Mouse (Mus musculus) embryonic fibroblast, embryonic 13.5 days (primary cell): Measurements from ENCODE around the gene Ank3.

Experiments used
- CTCF ChIP-seq: IDR thresholded peaks from 2 replicates; pipeline ENCODE4 v1.5.1; 2011; ENCODE audit warnings: mild to moderate bottlenecking, control low read depth, low read length, moderate library complexity, borderline replicate concordance; ENCODE audit not compliant: insufficient read depth
- POLR2A ChIP-seq: IDR thresholded peaks from 2 replicates; pipeline ENCODE4 v1.6.1; 2011; ENCODE audit warnings: low read depth, mild to moderate bottlenecking, control low read depth, low read length, moderate library complexity

DNA sequence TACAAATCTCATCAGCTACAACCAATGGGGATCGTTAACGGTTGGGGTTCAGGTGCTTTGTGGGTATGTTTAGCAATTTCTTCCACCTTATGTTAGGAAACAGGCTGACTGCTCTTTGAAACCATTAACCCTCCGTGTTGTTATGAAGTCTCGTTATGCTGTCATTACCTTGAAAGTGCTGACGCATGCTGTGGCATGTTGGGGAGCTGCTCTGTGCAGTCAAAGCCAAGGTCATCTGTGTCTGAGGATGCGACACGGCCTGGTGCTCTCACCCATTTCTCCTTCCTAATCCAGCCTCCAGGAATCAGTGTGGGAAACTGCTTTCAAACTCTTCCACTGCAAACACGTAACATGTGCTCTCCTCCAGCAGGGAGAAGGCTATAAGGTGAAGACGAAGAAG is 616.6 kb downstream of the Ank3 start:
- no peak for TF ChIP-seq CTCF
- TF ChIP-seq POLR2A = no peak
